ENCODE assay signal across 11 mouse cellular contexts in the genomic region with DNA sequence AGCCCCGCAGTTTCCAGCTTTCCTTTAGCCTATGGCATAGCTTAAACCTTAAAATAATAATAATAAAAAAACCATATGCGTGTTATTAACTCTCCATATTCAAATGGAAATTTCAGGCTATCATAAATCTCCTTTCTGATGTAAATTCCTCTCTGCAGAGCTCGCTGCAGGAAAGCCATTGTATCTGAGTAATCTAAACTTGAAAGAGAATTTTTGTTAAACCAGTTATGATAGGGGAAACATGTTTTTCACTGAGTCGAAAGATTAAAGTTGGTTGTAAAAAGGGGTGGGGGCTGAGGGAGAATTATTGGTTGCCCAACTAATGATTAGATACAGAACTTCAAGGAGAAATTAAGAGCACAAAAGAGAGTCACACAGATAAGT.
DNase-seq lines count a peak whose midpoint lies in the region; ATAC-seq and TF ChIP-seq lines count a peak whose summit lies in the region.
"Had no signal": no experiment of that assay in that cellular context is flagged by ENCODE, and none has a peak within 500 bp of the region (broad histone marks: within the 10 kb centered on the region; RNA-seq: fewer than 3 reads in every experiment).

No protein-coding gene starts in this region.

- WGBS in kidney, embryonic 15.5 days: 7% methylated on average over 4 of the region's 4 CpGs
- WGBS in kidney, adult 2 months: 37% methylated on average over 4 of the region's 4 CpGs
- WGBS in forebrain, embryonic 13.5 days: 4% methylated on average over 4 of the region's 4 CpGs
- 12% methylated on average over 4 of the region's 4 CpGs for WGBS in limb, embryonic 11.5 days

- no peak overlapping the region for H3K9ac ChIP-seq in kidney, embryonic 15.5 days
- H3K9ac ChIP-seq in forebrain, embryonic 13.5 days: peak overlapping the region; percentile 43; the same call in 1 of the 2 replicates
- H3K9ac ChIP-seq in limb, embryonic 11.5 days (ENCODE audit: low read length): no peak overlapping the region

- H3K79me2 ChIP-seq in myocyte (ENCODE audit: control insufficient read depth, insufficient read depth): no peaks in the 10 kb centered on the region

- H3K4me1 ChIP-seq in kidney, embryonic 15.5 days: peaks cover 24% of the 10 kb centered on the region
- H3K4me1 ChIP-seq in kidney, adult 2 months (ENCODE audit: control insufficient read depth, insufficient read depth, low read length): no peaks in the 10 kb centered on the region; the same call in 1 of the 2 replicates
- H3K4me1 ChIP-seq in forebrain, embryonic 13.5 days: peaks cover 34% of the 10 kb centered on the region
- H3K4me1 ChIP-seq in limb, embryonic 11.5 days (ENCODE audit: control insufficient read depth, insufficient read depth, low read length): peaks cover 12% of the 10 kb centered on the region

- H3K27me3 ChIP-seq in kidney, embryonic 15.5 days: peaks cover 3% of the 10 kb centered on the region; the same call in 1 of the 2 replicates
- no peaks in the 10 kb centered on the region for H3K27me3 ChIP-seq in kidney, adult 2 months (replicated peaks; ENCODE audit: control insufficient read depth, insufficient read depth, low read length)
- H3K27me3 ChIP-seq in forebrain, embryonic 13.5 days: peaks cover 40% of the 10 kb centered on the region
- no peaks in the 10 kb centered on the region for H3K27me3 ChIP-seq in limb, embryonic 11.5 days (ENCODE audit: control insufficient read depth, insufficient read depth, low read length)
- no peaks in the 10 kb centered on the region for H3K27me3 ChIP-seq in myocyte (ENCODE audit: control insufficient read depth, insufficient read depth, insufficient read length)

- no peak for TF ChIP-seq POLR2A in kidney, adult 2 months (IDR thresholded peaks at IDR 0.05; ENCODE audit: low read depth, low read length)
- no peak for TF ChIP-seq POLR2A in myocyte (IDR thresholded peaks at IDR 0.05; ENCODE audit: insufficient read length, low read depth)

- H3ac ChIP-seq in myocyte (ENCODE audit: control insufficient read depth, insufficient read length): no peak overlapping the region

- peak overlapping the region; percentile 58 for H3K4me2 ChIP-seq in kidney, embryonic 15.5 days
- peak overlapping the region; percentile 54 for H3K4me2 ChIP-seq in forebrain, embryonic 13.5 days
- H3K4me2 ChIP-seq in limb, embryonic 11.5 days (ENCODE audit: low read depth, severe bottlenecking): peak overlapping the region; percentile 1; the same call in 1 of the 2 replicates
- H3K4me2 ChIP-seq in myocyte (ENCODE audit: low read depth): peak overlapping the region; percentile 13

- no peak for DNase-seq in kidney, adult 2 months
- no peak for DNase-seq in limb, embryonic 11.5 days (ENCODE audit: low spot score)
- DNase-seq in gastrocnemius, postnatal 10 days: no peak
- DNase-seq in gastrocnemius, adult 18-20 months (ENCODE audit: low spot score): no peak
- DNase-seq in urinary bladder, adult 2 months (ENCODE audit: low spot score): no peak
- DNase-seq: cerebellum, adult 8-10 months; gastrocnemius, postnatal 36 days; thymus, postnatal 25 days had no signal

- H3K9me3 ChIP-seq in kidney, embryonic 15.5 days (replicated peaks): no peaks in the 10 kb centered on the region
- H3K9me3 ChIP-seq in forebrain, embryonic 13.5 days (replicated peaks): no peaks in the 10 kb centered on the region
- H3K9me3 ChIP-seq in limb, embryonic 11.5 days (ENCODE audit: control insufficient read depth, low read length): no peaks in the 10 kb centered on the region

- H3K36me3 ChIP-seq in kidney, embryonic 15.5 days: no peaks in the 10 kb centered on the region
- H3K36me3 ChIP-seq in kidney, adult 2 months (ENCODE audit: control insufficient read depth, insufficient read depth, low read length): no peaks in the 10 kb centered on the region
- H3K36me3 ChIP-seq in forebrain, embryonic 13.5 days (ENCODE audit: poor library complexity, severe bottlenecking): no peaks in the 10 kb centered on the region
- no peaks in the 10 kb centered on the region for H3K36me3 ChIP-seq in limb, embryonic 11.5 days (ENCODE audit: control insufficient read depth, insufficient read depth, low read length)
- no peaks in the 10 kb centered on the region for H3K36me3 ChIP-seq in myocyte (ENCODE audit: control insufficient read depth, insufficient read depth)

- H3K4me3 ChIP-seq in kidney, embryonic 15.5 days (replicated peaks): peak overlapping the region; percentile 31
- H3K4me3 ChIP-seq in kidney, adult 2 months (ENCODE audit: insufficient read depth, low read depth, low read length): no peak overlapping the region
- H3K4me3 ChIP-seq in forebrain, embryonic 13.5 days: peak overlapping the region; percentile 21
- no peak overlapping the region for H3K4me3 ChIP-seq in limb, embryonic 11.5 days (ENCODE audit: low read depth, low read length)
- no peak overlapping the region for H3K4me3 ChIP-seq in myocyte

- no peak for ATAC-seq in kidney, embryonic 15.5 days (replicated peaks; ENCODE audit: low FRiP score)
- ATAC-seq in forebrain, embryonic 13.5 days: no peak
- ATAC-seq in limb, embryonic 11.5 days (ENCODE audit: insufficient number of reproducible peaks, low FRiP score, low TSS enrichment, low read depth): no peak

- 0 out of 2 replicates have a peak overlapping the region, but pooled peaks have one; percentile 56 for H3K27ac ChIP-seq in kidney, embryonic 15.5 days
- no peak overlapping the region for H3K27ac ChIP-seq in kidney, adult 2 months (ENCODE audit: insufficient read depth, low read depth, low read length)
- H3K27ac ChIP-seq in forebrain, embryonic 13.5 days: no peak overlapping the region
- no peak overlapping the region for H3K27ac ChIP-seq in limb, embryonic 11.5 days (replicated peaks; ENCODE audit: low read depth, low read length)

- no peak for TF ChIP-seq CTCF in kidney, adult 2 months (conservative IDR thresholded peaks at IDR 0.05; ENCODE audit: insufficient read depth, insufficient read length, low read depth, low read length)

TF ChIP-seq in myocyte, 11 proteins besides CTCF, POLR2A, EP300 and RAD21:
- TF ChIP-seq SRF (IDR thresholded peaks at IDR 0.05; ENCODE audit: control insufficient read depth, insufficient read length, low read depth) (no peak), TCF3 (IDR thresholded peaks at IDR 0.05; ENCODE audit: insufficient read length, low read depth) (no peak), MYOG (IDR thresholded peaks at IDR 0.05; ENCODE audit: control insufficient read depth in 1 of 3, insufficient read depth in 1 of 3, insufficient read length in 2 of 3, low read depth in 2 of 3) (no peak), USF1 (IDR thresholded peaks at IDR 0.05; ENCODE audit: low read depth) (no peak), MAX (IDR thresholded peaks at IDR 0.05; ENCODE audit: low read depth) (no peak), REST (IDR thresholded peaks at IDR 0.05; ENCODE audit: insufficient read depth, insufficient read length) (no peak), TCF12 (IDR thresholded peaks at IDR 0.05; ENCODE audit: insufficient read depth, poor library complexity, severe bottlenecking) (no peak), POLR2AphosphoS2 (IDR thresholded peaks at IDR 0.05; ENCODE audit: insufficient read length, low read depth) (no peak), MYOD1 (IDR thresholded peaks at IDR 0.05; ENCODE audit: control insufficient read depth in 1 of 3, insufficient read length in 2 of 3, low read depth in 2 of 3) (no peak), E2F4 (IDR thresholded peaks at IDR 0.05; ENCODE audit: insufficient read depth) (no peak), CEBPB (IDR thresholded peaks at IDR 0.05; ENCODE audit: insufficient read depth, poor library complexity, severe bottlenecking) (no peak)

Comparison
In these comparisons a context has a peak if more than half of its experiments do, and no peak if none do; other contexts are left out.
1. H3K4me3 ChIP-seq: peak in kidney, embryonic 15.5 days (single experiment) and forebrain, embryonic 13.5 days (single experiment); none in kidney, adult 2 months (single experiment), limb, embryonic 11.5 days (single experiment) and myocyte (single experiment).
2. H3K4me2 ChIP-seq: peak in every context shown above with its lines; median percentile 58 in kidney, embryonic 15.5 days; 54 in forebrain, embryonic 13.5 days; 13 in myocyte; 1 in limb, embryonic 11.5 days.